Mouse (Mus musculus) cerebellum, adult 2 months (tissue): ENCODE data around the gene Suds3. TPM values are rescaled to one million over a fixed set of nuclear protein-coding genes. Genes with fewer than 3 reads are reported as not detected.

Experiments used
- DNase-seq, 2 experiments: peaks; one replicate each; pipeline ENCODE4 v3.0.0; 2021
- H3K27ac ChIP-seq: fragments of 200-500 bp; 2 replicates; pipeline ENCODE4 v1.5.1; 2012; ENCODE audit warnings: low read length, control low read depth, inconsistent platforms; ENCODE audit not compliant: insufficient read depth
- H3K27me3 ChIP-seq: fragments of 200-500 bp; 2 replicates; pipeline ENCODE4 v1.6.1; 2012; ENCODE audit warnings: inconsistent platforms, mild to moderate bottlenecking, low read length, moderate library complexity; ENCODE audit not compliant: control insufficient read depth, insufficient read depth
- H3K4me1 ChIP-seq: fragments of 200-500 bp; 2 replicates; pipeline ENCODE4 v1.6.1; 2011; ENCODE audit warnings: low read length; ENCODE audit not compliant: control insufficient read depth, insufficient read depth
- H3K4me3 ChIP-seq: fragments of 200-500 bp; replicated peaks from 2 replicates; pipeline ENCODE3; 2011; ENCODE audit warnings: mild to moderate bottlenecking, low read depth, low read length, control low read depth; ENCODE audit not compliant: insufficient read depth
- CTCF ChIP-seq: fragments of 200-500 bp; IDR thresholded peaks from 2 replicates; pipeline ENCODE4 v1.5.1; 2011; ENCODE audit warnings: low read depth, mild to moderate bottlenecking, control low read depth, low read length, moderate library complexity, borderline replicate concordance; ENCODE audit not compliant: insufficient read depth
- POLR2A ChIP-seq: fragments of 200-500 bp; IDR thresholded peaks from 2 replicates; pipeline ENCODE4 v1.6.1; 2011; ENCODE audit warnings: low read length, control low read depth, borderline replicate concordance; ENCODE audit not compliant: insufficient read depth
- WGBS: fragments of 180-500 bp; shearing (Covaris S2); methylation state at CpG from one replicate; pipeline ENCODE4 v1.1.7; 2018; 5-methylcytosine and 5-hydroxymethylcytosine counted together
- polyA plus RNA-seq: library from polyadenylated mRNA; depleted of rRNA; stranded (reverse); fragments of >200 nt; gene quantifications from 2 replicates; pipeline ENCODE4 v1.2.3, GENCODE M21; 2012; rRNA removed

The Suds3 gene
- 119 and 127 TPM in 2 replicates for polyA plus RNA-seq

DNA sequence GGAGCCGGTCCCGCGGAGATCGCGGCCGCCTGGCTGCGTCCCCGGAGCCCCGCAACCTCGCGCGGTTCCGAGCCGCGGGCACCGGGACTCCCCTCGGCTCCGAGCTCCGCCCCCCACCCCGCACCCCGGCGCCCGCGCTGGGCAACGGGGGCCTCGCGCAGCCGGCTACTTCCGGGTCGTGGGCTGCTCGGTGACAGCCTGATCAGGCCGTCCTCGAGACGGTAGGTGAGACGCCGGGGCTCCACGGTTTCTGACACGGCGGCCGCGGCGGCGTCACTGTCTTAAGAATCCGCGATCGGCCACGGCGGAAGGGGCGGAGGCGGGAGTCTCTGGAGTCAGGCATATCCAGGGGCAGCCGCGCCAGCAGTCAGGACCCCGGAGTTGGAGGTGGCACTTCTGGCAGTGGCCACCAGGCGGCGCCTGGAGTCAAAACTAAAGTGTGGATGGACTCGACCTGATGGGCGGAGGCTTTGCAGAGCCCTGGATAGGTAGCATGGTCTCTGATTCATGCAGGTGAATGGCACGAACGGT is at the start of gene Suds3:
Gene Suds3 (minus strand): TSS at position 278 of the 531 bp plus-strand sequence.
- Histone ChIP-seq H3K27me3 (no peaks in the 10 kb centered on the region), H3K4me3 (peak within 1 kb of the TSS; percentile 80), H3K4me1 (no peaks in the 10 kb centered on the region), H3K27ac (peak within 1 kb of the TSS; percentile 95)
- WGBS: under 1% methylated on average over 59 of the region's 59 CpGs
- DNase-seq: peak; percentile 95 to 100
- TF ChIP-seq POLR2A: no peak
- TF ChIP-seq CTCF: peak; percentile 85

DNA sequence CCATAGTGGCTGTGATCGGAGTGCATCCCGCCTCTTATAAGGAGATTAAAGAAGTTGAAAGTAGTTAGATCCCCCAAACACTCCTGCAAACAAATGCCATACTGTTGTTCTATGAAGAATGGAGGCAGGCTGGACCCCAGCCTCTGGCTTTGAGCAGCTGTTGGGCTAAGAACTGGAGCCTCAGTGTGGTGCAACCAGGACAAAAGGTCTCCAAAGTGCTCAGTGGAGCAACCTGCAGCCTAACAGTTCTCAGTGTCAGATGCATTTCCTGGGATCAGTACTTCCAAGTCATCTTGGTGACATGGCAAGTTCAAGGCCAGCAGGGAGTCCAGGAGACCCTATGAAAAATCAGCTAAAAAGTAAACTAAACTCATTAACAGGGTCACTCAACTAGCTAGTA is 49.0 kb upstream of the Suds3 start:
- no peaks in the 10 kb centered on the region for H3K27me3 ChIP-seq
- peaks cover 47% of the 10 kb centered on the region for H3K4me1 ChIP-seq
- no peak overlapping the region for H3K4me3 ChIP-seq
- no peak for DNase-seq
- peak overlapping the region; percentile 54; the same call in 1 of the 2 replicates for H3K27ac ChIP-seq
- 98% methylated on average over 2 of the region's 2 CpGs for WGBS
- TF ChIP-seq POLR2A: no peak
- TF ChIP-seq CTCF: no peak

GRCm38 (mm10) chr5:117164516-117164915 is 48.6 kb upstream of the Suds3 start:
- 26% methylated on average over 5 of the region's 5 CpGs for WGBS

GRCm38 (mm10) chr5:117163790-117164189 is 47.9 kb upstream of the Suds3 start:
- H3K4me1 ChIP-seq: peaks cover 52% of the 10 kb centered on the region
- 14% methylated on average over 13 of the region's 13 CpGs for WGBS
- peak; percentile 97 to 98 for DNase-seq
- TF ChIP-seq CTCF: peak; percentile 11; the same call in 1 of the 2 replicates
- 0 out of 2 replicates have a peak, but pooled peaks have one; percentile 12 for TF ChIP-seq POLR2A
- peak overlapping the region; percentile 17 for H3K4me3 ChIP-seq
- H3K27me3 ChIP-seq: no peaks in the 10 kb centered on the region
- H3K27ac ChIP-seq: peak overlapping the region; percentile 88

More at GRCm38 (mm10) chr5:117164516-117164915, 48.6 kb upstream of the Suds3 start:
- peak overlapping the region; percentile 54 for H3K27ac ChIP-seq
- peak; percentile 56 to 65 for DNase-seq
- TF ChIP-seq POLR2A: no peak
- TF ChIP-seq CTCF: no peak
- peaks cover 49% of the 10 kb centered on the region for H3K4me1 ChIP-seq
- no peak overlapping the region for H3K4me3 ChIP-seq
- no peaks in the 10 kb centered on the region for H3K27me3 ChIP-seq

DNA sequence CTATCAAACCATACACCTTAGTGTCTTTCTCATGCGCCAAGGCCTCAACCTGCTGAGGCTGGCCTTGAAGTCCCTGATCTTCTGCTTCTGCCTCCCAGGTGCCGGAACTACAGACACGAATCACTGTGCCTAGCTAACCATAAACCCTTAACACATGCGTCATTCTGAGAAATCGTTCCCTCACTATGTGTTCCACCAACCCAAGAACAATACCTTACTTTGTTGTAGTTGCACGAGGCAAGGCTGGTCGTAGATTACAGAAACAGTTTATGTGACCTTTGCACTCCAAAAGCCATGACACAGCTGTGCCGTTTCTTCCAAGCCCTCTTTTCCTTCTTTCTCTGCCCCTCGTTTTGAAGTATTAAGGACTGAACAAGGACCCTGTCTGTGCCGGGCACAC is 44.6 kb upstream of the Suds3 start:
- Histone ChIP-seq H3K27me3 (no peaks in the 10 kb centered on the region), H3K4me3 (no peak overlapping the region), H3K4me1 (peaks cover 25% of the 10 kb centered on the region), H3K27ac (no peak overlapping the region)
- TF ChIP-seq POLR2A (no peak), CTCF (no peak)
- WGBS: 82% methylated on average over 10 of the region's 10 CpGs
- no peak for DNase-seq

- DNase-seq: no peak
- no peak for TF ChIP-seq POLR2A
- TF ChIP-seq CTCF: no peak
- WGBS: 43% methylated on average over 6 of the region's 6 CpGs
These were observed 43.9 kb upstream of the Suds3 start for GRCm38 (mm10) chr5:117159805-117160291.

GRCm38 (mm10) chr5:117159326-117159725 is 43.4 kb upstream of the Suds3 start:
- 82% methylated on average over 8 of the region's 8 CpGs for WGBS
- Histone ChIP-seq H3K27me3 (no peaks in the 10 kb centered on the region), H3K27ac (no peak overlapping the region), H3K4me3 (no peak overlapping the region), H3K4me1 (peaks cover 13% of the 10 kb centered on the region)
- no peak for DNase-seq
- TF ChIP-seq CTCF: no peak
- no peak for TF ChIP-seq POLR2A

More at GRCm38 (mm10) chr5:117159805-117160291, 43.9 kb upstream of the Suds3 start:
- H3K4me1 ChIP-seq: peaks cover 19% of the 10 kb centered on the region
- no peaks in the 10 kb centered on the region for H3K27me3 ChIP-seq
- H3K4me3 ChIP-seq: no peak overlapping the region
- H3K27ac ChIP-seq: no peak overlapping the region
